Mouse (Mus musculus) testis, postnatal 14 days (tissue): ENCODE results near the gene 1700008O03Rik.
A peak's percentile ranks its signal among the peaks of the same experiment; 100 is the strongest.

Source experiments
- DNase-seq: peaks from one replicate; pipeline ENCODE4 v3.0.0; 2021; ENCODE audit warnings: low spot score

Gene 1700008O03Rik

DNA sequence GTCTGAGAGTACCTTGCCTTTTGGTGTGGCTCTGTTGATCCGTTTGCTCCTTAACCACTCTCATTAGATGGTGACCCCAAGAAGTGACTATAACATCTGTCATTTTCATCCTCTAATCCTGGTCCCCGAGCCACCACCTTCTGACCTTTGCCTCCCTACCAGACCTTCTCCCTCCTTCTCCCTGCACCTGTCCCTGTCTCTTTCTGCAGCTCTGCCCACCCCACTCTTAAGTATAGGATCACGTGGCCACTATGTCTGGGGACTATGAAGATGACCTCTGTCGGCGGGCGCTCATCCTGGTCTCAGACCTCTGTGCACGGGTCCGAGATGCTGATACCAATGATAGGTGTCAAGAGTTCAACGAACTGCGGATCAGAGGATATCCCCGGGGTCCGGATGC lies at the start of gene 1700008O03Rik:
1700008O03Rik (minus strand) TSS at position 101 of the 400 bp plus-strand sequence.
- DNase-seq, result no peak

DNA sequence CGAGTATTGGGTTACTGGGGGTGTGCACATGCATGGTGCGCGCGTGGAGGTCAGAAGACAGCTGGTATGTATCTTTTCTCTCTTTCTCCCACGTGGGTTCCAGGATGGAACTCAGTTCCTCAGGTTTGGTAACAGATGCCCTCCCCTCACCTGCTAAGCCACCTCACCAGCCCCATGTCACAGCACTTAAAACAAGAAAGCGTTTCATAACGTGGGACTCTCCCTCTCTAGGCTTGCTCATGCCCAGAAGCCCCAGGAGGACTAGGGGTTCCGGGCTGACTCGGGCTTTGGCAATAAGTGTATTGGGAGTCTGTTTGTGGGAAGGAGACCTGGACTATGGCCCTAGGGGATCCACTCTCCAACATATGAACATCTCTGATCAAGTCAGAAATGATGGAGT lies 48.5 kb upstream of the 1700008O03Rik start:
- DNase-seq, result no peak

DNA sequence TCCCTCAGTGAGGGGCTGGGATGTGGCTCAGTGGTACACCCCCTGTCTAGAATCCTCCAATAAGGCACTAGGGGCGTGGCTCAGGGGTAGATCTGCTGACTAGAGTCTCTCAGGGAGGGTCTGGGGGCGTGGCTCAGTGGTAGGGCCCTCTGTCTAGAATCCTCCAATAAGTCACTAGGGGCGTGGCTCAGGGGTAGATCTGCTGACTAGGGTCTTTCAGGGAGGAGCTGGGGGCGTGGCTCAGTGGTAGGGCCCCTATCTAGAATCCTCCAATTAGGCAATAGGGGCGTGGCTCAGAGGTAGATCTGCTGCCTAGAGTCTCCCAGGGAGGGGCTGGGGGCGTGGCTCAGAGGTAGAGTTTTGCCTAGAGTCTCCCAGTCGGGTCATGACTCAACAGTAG lies 47.8 kb upstream of the 1700008O03Rik start:
- peak; percentile 75 for DNase-seq

DNA sequence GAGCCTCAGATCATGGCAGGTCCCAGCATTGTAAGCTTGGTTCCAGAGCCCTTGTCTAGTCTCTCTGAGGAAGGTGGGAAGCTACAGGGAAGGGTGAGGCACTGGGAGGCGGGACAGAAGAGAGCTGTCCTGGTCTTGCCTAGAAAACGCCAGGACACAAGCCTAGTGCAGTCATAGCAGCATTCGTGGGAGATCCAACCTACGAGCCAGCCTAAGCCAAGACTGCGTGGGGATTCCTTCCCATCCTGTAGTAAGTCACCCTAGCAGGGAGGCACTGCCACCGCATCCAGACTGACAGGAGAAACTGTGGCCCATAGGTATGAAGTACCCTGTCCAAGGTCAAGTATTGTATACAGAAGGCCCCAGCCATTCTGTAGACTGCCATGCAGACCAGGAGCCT lies 46.9 kb upstream of the 1700008O03Rik start:
- DNase-seq, result no peak

DNA sequence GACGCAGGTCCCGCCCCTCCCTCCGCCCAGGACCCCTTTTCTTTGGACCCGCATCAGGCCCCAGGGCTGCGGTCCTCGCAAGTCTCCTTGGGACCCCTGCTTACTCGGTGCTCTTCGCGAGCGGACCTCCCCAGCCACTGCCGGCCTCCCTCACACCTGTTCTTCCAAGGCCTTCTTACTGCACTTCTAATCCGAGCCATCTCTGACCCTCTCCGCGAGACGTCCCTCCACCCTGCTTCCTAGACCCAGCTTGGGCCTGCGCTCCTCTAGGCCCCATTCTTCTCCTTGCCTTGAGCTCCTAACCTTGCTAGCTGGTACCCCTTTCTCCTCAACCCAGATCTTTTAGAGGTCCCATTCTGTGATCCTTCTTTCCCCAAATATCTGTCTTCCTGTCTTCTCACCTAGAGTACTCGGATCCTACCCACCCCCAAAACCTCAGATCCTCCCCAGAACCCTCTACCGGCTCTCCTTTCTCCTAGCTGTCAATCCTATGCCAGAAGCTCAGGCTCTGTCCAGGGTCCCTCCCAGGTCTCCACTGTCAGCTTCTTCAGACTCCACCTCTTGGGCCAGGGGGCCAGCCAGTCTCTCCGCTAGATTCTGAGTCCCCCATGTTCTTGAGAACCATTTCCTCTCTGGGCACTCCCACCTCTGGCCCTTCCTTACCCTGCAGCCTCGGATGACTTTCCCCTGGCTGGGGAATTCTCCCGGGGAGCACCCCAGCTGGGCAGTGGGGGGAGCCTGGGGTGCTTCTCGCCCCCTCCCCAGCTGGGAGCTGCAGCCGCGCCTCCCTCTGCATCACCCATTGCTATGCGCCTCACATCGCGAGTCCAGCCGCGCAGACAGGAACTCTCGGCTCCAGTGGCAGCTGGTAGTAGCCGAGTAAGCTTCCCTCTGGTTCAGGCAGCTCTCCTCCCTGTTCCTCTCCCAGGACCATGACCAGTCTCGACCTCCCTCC lies 44.2 kb upstream of the 1700008O03Rik start:
- DNase-seq, result no peak

DNA sequence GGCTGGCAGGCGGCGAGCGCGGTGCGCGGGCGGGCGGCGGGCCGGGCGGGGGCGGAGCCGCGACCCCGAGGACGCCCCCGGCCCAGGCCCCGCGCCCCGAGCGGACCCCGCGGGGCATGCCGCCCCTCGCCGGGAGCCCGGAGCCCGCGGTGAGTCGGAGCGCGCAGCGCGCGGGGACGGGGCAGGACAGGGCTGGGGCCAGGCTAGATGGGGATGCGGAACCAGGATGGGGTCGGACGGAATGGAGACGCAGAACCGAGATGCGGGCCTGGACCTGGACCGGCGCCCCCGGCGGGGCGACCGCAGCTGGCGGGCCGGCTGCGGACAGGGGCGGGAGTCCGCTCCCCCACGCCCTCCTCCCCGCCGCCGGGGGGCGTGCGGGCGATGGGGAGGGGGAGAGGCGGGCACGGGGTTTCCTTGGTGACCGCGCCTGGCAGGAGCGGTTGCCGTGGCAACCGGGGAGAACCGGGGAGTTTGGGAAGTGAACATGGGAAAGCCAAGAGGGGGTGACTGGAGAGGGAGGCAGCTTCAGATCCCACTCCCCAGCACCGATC lies 43.4 kb upstream of the 1700008O03Rik start, which contains the start of gene Lrrc4b:
Lrrc4b (plus strand) TSS at position 51 of the 554 bp plus-strand sequence.
- DNase-seq, result no peak

DNA sequence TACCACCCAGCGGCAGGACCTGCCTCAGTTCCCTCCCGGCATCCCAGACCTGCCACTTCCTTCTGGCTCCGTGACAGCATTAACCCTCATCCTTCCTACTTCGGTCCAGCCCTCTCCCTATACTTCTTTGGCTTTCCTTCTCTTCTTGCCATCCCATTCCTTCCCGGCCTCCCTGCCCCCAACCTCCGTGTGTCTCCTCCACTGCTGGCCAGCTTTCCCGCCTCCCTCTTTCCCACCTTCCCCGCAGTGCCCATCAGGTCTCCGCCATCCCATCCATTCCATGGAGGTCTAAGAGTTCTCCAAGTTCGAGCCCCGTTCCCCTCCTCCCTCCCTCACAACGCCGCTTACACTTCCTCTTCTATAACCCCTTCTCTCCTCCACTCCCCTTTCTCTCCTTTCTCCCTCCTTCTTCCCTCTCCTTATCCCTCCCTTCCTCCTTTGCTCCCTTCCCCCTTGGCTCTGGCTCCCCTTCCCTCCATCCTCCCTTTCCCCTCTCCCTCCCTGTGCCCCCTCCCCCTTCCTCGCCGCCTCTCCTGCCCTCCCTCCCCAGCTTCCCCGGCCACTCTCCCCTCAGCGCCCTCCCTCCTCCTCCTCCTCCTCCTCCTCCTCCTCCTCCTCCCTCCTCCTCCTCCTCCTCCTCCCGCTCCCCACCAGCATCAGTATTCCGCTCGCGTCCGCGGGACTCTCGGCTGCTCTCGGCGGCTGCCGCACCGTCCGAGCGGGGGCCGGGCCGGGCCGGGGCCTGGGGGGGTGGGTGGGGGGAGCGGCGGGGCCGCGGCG lies 42.7 kb upstream of the 1700008O03Rik start:
- no peak for DNase-seq

DNA sequence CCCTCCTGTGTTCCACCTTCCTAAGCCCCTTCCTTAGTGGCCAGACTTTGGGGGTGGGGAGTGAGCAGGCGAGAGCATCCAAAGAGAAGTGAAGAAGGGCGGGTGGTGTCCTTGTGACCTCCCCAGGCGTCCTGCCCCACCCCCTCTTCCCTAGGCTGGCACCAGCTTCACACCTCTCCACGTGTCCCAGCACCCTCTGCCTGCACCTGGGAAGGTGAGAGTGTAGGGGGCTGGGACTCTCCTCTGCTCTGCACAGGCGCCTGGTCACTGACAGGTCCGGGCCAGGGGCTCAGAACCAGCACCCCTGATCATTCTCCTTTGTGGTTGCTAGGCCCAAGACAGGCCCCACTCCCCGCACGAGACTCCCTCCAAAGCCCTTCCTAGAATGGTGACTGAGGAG lies 42.0 kb upstream of the 1700008O03Rik start:
- no peak for DNase-seq

DNA sequence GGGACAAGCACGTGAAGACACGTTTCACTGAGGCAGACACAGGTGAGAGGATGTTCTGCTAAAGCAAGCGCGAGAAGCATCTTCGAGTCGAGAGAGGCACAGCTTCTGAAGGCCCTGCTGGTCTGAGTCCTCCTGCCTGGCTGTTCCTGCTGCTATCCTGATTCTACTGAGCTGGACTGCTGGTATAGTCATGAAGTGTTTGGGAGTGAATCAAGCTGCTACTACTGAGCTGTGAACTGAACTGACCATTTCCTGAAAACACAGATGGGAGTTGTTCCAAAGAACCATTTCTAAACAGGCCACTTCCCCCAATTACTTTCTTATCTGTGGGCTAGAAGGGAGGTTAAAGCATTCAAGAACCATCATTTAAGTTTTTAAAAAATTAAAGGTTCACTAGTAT lies 27.7 kb upstream of the 1700008O03Rik start:
- no peak for DNase-seq

DNA sequence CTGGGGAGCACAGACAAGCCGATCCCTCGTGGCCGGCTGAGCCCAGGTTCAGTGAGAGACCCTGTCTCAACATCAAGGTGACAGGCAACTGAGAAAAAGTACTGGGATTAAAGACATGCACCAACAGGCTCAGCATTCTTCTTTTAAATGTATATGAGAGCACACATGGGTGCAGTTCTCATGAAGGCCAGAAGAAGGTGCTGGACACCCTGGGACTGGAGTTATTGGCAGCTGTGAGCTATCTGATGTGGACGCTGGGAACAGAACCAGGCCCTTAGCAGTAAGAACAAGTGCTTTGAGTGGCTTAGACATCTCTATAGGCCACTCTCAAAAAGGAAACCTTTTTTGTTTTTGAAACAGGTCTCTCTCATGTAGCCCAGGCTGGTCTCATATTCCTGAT lies 25.5 kb upstream of the 1700008O03Rik start:
- DNase-seq, result no peak

DNA sequence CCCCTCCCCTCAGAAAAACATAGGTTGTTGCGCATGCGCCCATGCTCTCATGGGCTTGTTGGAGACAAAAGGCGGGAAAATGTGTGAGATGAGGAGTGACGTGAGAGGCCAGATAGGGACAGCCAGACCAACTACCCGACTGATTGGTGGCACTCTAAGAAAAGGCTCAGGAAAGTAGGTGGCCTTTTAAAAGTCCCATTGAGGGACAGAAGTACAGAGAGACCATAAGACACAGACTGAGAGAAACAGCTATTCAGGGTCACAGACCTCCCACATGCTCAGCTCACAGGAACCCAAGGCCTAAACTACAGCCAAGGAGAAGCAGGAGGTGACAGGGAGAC lies 20.4 kb upstream of the 1700008O03Rik start:
- DNase-seq, result no peak

DNA sequence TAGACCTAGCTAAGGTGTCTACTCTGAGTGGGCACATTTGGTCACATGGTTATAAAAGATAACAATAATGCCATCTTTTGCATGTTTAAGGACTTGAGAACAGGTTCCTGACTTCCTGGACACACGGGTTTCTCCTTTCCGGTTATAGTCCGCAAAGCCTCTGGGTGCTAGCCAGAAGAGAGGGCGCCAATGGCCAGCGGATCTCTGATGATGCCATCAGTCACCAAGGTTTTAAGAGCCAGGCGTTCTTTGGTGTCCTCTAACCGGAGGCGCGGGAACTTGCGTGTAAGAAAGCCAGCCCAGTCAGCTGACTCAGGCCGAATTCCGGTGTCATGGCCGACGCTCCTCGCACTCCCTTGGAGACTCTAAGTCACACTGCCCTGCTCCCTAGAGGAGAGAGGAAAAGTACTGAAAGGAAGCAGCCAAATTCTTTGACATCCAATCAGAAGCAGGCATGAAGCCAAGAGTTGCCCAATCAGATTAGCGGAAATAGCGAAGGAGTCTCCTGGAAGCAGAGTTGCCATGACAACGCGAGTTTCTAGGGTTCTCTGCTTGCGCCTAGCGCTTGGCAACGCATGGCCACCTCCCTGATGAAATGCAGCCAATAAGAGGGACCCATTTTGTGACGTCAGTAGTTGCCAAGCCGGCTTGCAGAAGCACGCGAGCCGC lies 19.9 kb upstream of the 1700008O03Rik start:
- DNase-seq, result peak; percentile 92

DNA sequence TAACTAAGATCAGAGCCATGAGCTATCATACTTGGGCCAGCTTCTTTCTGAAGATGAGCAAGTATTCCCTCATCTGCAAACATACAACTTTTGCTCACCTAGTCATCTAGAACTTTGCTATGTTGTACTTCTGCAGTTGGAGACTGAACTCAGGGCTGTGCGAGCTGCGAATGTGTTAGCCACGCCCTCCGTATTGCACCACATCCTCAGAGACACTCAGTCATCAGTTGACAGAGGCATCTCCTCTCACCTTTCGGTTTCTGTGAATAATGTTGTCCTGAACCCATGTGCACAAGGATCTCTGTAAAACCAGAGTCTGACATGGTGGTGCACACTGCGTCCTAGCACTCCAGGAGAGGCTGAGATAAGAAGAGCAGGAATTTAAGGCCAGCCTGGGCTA lies 16.1 kb upstream of the 1700008O03Rik start:
- no peak for DNase-seq

DNA sequence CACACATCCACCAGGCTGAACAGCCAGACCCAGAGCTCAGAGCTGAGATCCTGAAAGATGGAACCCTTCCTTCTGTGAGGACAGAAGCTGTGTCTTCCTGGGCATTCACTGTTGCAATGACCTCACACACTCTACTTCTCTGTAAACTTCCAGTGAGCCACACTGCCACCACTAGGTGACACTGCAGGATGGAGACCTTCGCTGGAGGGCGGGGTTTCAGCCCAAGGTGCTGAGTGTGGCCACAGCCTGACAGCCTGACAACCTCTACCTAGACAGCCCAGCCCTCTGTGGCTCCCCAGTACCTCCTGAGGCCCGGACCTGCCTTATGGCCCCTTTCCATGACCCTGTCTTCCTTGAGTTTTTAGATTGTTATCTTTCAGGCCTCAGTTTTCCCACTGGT lies 12.9 kb upstream of the 1700008O03Rik start:
- no peak for DNase-seq

DNA sequence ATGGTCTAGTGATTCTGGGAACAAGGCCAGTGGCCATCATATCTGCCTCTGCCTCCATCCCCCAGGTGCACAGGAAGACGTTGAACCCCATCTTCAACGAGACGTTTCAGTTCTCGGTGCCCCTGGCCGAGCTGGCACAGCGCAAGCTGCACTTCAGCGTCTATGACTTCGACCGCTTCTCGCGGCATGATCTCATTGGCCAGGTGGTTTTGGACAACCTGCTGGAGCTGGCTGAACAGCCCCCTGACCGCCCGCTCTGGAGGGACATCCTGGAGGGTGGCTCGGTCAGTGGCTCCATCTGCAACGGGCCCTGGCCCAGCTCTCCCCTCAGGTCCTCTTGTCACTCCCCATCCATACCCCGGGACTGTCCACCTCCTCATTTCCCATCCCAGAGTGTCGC lies 7.7 kb upstream of the 1700008O03Rik start:
- no peak for DNase-seq

DNA sequence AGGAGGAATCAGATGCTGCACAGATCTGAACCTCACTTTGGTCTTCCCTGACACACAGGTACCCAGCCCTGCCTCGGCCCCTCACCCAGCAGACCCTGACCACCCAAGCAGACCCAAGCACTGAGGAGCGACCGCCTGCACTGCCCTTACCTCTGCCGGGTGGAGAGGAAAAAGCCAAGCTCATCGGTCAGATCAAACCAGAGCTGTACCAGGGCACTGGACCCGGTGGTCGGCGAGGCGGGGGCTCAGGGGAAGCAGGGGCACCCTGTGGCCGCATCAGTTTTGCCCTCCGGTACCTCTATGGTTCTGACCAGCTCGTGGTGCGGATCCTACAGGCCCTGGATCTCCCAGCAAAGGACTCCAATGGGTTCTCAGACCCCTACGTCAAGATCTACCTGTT lies 6.7 kb upstream of the 1700008O03Rik start:
- no peak for DNase-seq

DNA sequence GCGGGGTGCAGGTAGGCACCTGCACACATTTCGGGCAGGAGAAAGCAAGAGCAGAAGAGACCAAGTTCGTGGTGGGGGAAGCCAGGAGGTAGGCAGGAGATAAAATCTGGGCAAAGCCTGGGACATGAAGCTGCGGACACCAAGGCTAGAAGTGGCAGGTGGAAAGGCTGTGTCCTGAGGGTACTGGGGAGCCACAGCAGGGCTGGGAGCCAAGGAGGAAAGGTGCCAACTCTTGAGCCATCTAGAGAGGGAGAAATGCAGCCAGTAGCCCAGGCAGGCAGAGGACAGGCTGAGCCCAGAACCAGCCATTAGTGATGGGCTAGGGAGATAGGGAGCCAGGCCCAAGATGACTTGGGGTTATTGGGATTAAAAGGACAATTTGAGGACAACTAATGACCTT lies 6.2 kb upstream of the 1700008O03Rik start:
- DNase-seq, result no peak

DNA sequence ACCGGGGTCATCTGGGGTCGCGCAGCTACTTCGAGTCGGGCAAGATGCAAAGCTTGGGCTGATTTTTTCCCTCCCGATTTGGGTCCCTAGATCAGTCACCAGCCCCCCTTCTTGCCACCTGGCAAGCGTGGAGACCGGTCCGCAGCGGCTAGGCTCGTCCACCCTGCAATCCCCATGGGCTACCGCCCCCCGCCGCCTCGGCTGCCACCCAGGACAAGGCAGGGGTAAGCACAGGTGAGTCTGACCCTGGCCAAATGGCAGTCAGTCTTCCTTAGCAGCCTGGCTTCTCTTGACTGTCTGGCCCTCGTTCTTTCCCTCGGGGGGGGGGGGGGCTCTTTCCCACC lies 932 bp downstream of the 1700008O03Rik start:
- no peak for DNase-seq

DNA sequence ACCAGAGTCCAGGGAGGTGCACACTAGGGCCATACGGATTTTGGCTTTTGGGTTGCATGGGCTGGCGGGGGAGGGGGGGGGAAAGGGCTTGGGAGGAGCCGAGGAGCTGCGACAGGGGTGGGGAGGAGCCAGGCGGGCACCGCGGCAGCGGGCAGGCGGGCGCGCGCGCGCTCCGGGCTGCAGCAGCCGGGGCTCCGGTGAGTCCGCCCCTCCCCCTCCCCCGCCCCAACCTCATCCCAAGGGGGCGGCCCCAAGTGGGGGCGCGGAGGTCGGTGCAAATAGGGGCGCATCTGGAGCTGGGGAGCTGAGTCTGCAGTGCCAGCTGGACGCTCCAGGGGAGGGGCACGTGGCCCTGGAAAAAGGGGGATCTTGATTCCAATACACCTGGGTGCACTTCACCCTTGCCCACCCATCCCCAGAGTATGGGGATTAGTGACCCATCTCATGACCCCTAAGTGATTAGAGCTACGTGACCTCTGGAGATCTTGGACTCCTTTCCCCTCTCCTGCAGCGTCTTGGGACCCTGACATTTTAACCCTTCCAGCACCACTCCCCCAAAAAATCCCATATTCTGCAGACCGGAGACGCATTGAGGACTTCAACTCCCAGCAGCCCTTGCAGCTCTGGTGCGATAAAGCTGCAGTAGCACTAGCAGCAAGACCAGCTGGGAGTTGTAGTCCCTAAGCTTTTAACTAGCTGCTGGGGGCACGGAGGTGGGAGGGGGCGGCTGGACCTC lies 1.5 kb downstream of the 1700008O03Rik start, which contains the start of gene Syt3:
Syt3 (plus strand) TSS at position 123 of the 736 bp plus-strand sequence.
- DNase-seq, result peak; percentile 65

DNA sequence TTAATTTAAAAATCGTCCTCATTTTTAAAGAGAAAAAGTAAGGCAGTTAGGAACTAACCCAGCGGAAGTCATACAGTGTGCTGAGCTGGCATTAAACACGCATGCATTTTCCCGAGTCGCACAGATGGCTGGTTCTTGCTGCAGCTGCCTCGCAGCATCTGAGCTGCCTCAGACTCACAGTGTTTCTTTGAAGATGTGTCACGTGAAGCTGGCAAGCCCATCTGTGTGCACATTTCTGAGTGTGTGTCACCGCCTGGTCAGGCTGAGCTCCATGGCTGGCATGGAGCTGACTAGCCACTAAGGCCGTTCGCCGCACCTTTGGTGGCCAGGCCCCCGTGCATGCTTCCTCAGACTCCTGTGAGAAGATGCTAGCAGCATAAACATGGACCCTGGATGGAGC lies 3.1 kb downstream of the 1700008O03Rik start:
- DNase-seq, result no peak

DNA sequence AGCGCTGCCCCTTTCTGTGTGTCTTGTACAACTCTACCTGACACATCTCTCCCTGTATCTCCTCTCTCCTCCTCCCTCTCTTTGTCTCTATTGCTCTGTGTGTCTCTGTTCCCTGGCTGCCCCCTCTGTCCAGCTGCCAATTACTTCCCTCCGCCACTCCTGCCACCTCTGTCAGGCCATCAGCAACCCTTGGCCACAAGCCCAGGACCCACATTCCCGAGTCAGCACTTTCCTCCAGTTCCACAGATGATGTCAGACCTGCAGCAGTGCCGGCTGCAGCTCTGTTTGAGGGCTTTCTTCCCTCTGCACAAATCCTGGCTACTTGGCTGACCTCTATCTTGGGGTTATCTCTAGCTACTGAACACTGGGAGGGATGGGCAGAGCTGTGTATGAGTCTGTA lies 7.3 kb downstream of the 1700008O03Rik start:
- DNase-seq, result no peak

DNA sequence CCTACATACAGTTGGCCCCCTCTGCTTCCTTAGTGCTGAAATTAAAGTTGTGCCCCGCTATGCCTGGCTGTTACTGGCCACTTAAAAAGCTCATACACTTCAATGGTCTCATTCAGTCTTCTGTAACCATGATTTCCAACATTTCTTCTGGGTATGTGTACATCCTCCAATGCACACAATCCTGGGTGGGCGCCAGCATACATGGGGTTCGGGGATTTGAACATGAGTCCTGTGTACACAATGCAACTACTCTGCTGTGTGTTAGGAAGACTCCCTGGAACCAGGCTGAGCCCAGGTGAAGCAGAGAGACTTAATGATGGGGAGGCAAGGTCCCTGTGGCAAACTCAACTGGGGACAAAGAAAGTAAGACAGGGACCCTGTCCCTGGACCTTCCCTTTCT lies 9.8 kb downstream of the 1700008O03Rik start:
- DNase-seq, result no peak
